Mouse (Mus musculus): ENCODE measurements around the gene Myh7b. TPM values are rescaled to one million over a fixed set of nuclear protein-coding genes. Genes with fewer than 3 reads are reported as not detected.
A peak's percentile ranks its signal among the peaks of the same experiment; 100 is the strongest.

Myh7b gene
- polyA plus RNA-seq, 1 experiment from 2014 or later = 2.7 TPM

DNA sequence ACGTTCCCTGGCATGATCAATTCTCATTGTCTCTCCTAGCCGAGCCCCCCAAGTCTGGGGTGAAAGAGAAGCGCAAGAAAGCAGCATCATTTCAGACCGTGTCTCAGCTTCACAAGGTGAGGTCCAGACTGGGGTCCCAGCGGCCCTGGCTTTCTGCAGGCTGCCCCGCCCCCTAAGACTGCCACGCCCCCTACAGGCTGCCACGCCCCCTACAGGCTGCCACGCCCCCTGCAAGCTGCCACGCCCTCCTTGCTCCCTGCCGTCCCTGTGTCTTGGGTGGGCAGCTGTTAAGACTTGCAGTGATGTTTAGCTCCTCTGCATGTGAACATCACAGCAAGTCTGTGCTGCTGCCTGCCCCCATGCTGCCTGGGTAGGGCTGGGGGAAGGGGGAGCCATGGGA, 11.6 kb downstream of the Myh7b start:
- no peaks in the 10 kb centered on the region; the same call in 1 of the 2 replicates for H3K4me1 ChIP-seq (replicated peaks; ENCODE audit: control insufficient read depth, insufficient read depth, low read length)
- WGBS = 22% methylated on average over 11 of the region's 11 CpGs
- ATAC-seq = no peak
- no peaks in the 10 kb centered on the region for H3K27me3 ChIP-seq (replicated peaks; ENCODE audit: control insufficient read depth, insufficient read depth, low read length)
- H3K9me3 ChIP-seq (ENCODE audit: control insufficient read depth) = no peaks in the 10 kb centered on the region
- H3K9ac ChIP-seq (ENCODE audit: low read depth, low read length) = no peak overlapping the region
- H3K27ac ChIP-seq (ENCODE audit: low read depth, low read length) = no peak overlapping the region
- H3K4me2 ChIP-seq (replicated peaks; ENCODE audit: low read depth) = no peak overlapping the region
- 0 out of 2 replicates have a peak, but pooled peaks have one; percentile 24 for TF ChIP-seq CTCF (IDR thresholded peaks at IDR 0.05; ENCODE audit: low read depth)
- H3K36me3 ChIP-seq (ENCODE audit: control insufficient read depth, insufficient read depth) = no peaks in the 10 kb centered on the region; the same call in 1 of the 2 replicates
- H3K4me3 ChIP-seq (ENCODE audit: low read depth, low read length) = no peak overlapping the region

- H3K27me3 ChIP-seq (replicated peaks; ENCODE audit: control insufficient read depth, insufficient read depth, low read length) = no peaks in the 10 kb centered on the region
- no peaks in the 10 kb centered on the region; the same call in 1 of the 2 replicates for H3K4me1 ChIP-seq (replicated peaks; ENCODE audit: control insufficient read depth, insufficient read depth, low read length)
- no peak for TF ChIP-seq CTCF (IDR thresholded peaks at IDR 0.05; ENCODE audit: low read depth)
- H3K4me2 ChIP-seq (replicated peaks; ENCODE audit: low read depth) = no peak overlapping the region
- no peaks in the 10 kb centered on the region; the same call in 1 of the 2 replicates for H3K36me3 ChIP-seq (ENCODE audit: control insufficient read depth, insufficient read depth)
- no peak overlapping the region for H3K4me3 ChIP-seq (ENCODE audit: low read depth, low read length)
- no peak for ATAC-seq
- H3K27ac ChIP-seq (ENCODE audit: low read depth, low read length) = no peak overlapping the region
- H3K9ac ChIP-seq (ENCODE audit: low read depth, low read length) = no peak overlapping the region
- no peaks in the 10 kb centered on the region for H3K9me3 ChIP-seq (ENCODE audit: control insufficient read depth)
- WGBS = 72% methylated on average over 6 of the region's 6 CpGs
These were observed 13.0 kb downstream of the Myh7b start for GRCm38 (mm10) chr2:155623996-155624395.

GRCm38 (mm10) chr2:155624730-155625129, 13.7 kb downstream of the Myh7b start:
- Histone ChIP-seq H3K9me3 (ENCODE audit: control insufficient read depth) (no peaks in the 10 kb centered on the region), H3K4me3 (ENCODE audit: low read depth, low read length) (no peak overlapping the region), H3K36me3 (ENCODE audit: control insufficient read depth, insufficient read depth) (no peaks in the 10 kb centered on the region; the same call in 1 of the 2 replicates), H3K9ac (ENCODE audit: low read depth, low read length) (no peak overlapping the region), H3K27me3 (replicated peaks; ENCODE audit: control insufficient read depth, insufficient read depth, low read length) (no peaks in the 10 kb centered on the region), H3K4me2 (replicated peaks; ENCODE audit: low read depth) (no peak overlapping the region), H3K27ac (ENCODE audit: low read depth, low read length) (no peak overlapping the region), H3K4me1 (replicated peaks; ENCODE audit: control insufficient read depth, insufficient read depth, low read length) (peaks cover 5% of the 10 kb centered on the region; the same call in 1 of the 2 replicates)
- TF ChIP-seq CTCF (IDR thresholded peaks at IDR 0.05; ENCODE audit: low read depth) = peak; percentile 88
- 35% methylated on average over 10 of the region's 10 CpGs for WGBS
- ATAC-seq = 0 out of 2 replicates have a peak, but pooled peaks have one; percentile 7

DNA sequence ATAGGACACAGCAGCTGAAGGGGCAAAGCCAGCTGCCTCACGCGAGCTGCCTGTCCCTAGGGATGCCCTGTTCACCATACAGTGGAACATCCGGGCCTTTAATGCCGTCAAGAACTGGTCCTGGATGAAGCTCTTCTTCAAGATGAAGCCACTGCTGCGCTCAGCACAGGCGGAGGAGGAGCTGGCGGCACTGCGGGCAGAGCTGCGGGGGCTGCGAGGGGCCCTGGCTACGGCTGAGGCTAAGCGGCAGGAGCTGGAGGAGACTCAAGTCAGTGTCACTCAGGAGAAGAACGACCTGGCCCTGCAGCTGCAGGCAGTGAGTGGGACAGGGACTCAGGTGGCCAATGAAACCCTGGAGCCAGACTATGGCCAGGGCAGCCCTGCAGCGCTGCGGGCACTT, 15.3 kb downstream of the Myh7b start:
- ATAC-seq = no peak
- 0 out of 2 replicates have a peak, but pooled peaks cover 7% of the 10 kb centered on the region for H3K27me3 ChIP-seq (replicated peaks; ENCODE audit: control insufficient read depth, insufficient read depth, low read length)
- H3K4me2 ChIP-seq (replicated peaks; ENCODE audit: low read depth) = no peak overlapping the region
- H3K27ac ChIP-seq (ENCODE audit: low read depth, low read length) = no peak overlapping the region
- H3K36me3 ChIP-seq (ENCODE audit: control insufficient read depth, insufficient read depth) = peaks cover 13% of the 10 kb centered on the region; the same call in 1 of the 2 replicates
- H3K9me3 ChIP-seq (ENCODE audit: control insufficient read depth) = no peaks in the 10 kb centered on the region
- H3K4me1 ChIP-seq (replicated peaks; ENCODE audit: control insufficient read depth, insufficient read depth, low read length) = 0 out of 2 replicates have a peak, but pooled peaks cover 5% of the 10 kb centered on the region
- 59% methylated on average over 15 of the region's 15 CpGs for whole genome bisulfite sequencing
- H3K4me3 ChIP-seq (ENCODE audit: low read depth, low read length) = no peak overlapping the region
- no peak for TF ChIP-seq CTCF (IDR thresholded peaks at IDR 0.05; ENCODE audit: low read depth)
- no peak overlapping the region for H3K9ac ChIP-seq (ENCODE audit: low read depth, low read length)

GRCm38 (mm10) chr2:155627030-155627738, 16.2 kb downstream of the Myh7b start:
- no peaks in the 10 kb centered on the region for H3K9me3 ChIP-seq (ENCODE audit: control insufficient read depth)
- 0 out of 2 replicates have a peak, but pooled peaks cover 5% of the 10 kb centered on the region for H3K4me1 ChIP-seq (replicated peaks; ENCODE audit: control insufficient read depth, insufficient read depth, low read length)
- no peak overlapping the region for H3K4me2 ChIP-seq (replicated peaks; ENCODE audit: low read depth)
- no peak overlapping the region for H3K9ac ChIP-seq (ENCODE audit: low read depth, low read length)
- TF ChIP-seq CTCF (IDR thresholded peaks at IDR 0.05; ENCODE audit: low read depth) = peak; percentile 95
- peaks cover 22% of the 10 kb centered on the region; the same call in 1 of the 2 replicates for H3K36me3 ChIP-seq (ENCODE audit: control insufficient read depth, insufficient read depth)
- WGBS = 51% methylated on average over 21 of the region's 21 CpGs
- no peak overlapping the region for H3K27ac ChIP-seq (ENCODE audit: low read depth, low read length)
- H3K27me3 ChIP-seq (replicated peaks; ENCODE audit: control insufficient read depth, insufficient read depth, low read length) = 0 out of 2 replicates have a peak, but pooled peaks cover 7% of the 10 kb centered on the region
- ATAC-seq = peak; percentile 35; the same call in 1 of the 2 replicates
- H3K4me3 ChIP-seq (ENCODE audit: low read depth, low read length) = no peak overlapping the region

- ATAC-seq = no peak
- no peak overlapping the region for H3K4me2 ChIP-seq (replicated peaks; ENCODE audit: low read depth)
- H3K27ac ChIP-seq (ENCODE audit: low read depth, low read length) = no peak overlapping the region
- H3K9ac ChIP-seq (ENCODE audit: low read depth, low read length) = no peak overlapping the region
- WGBS = 93% methylated on average over 9 of the region's 9 CpGs
- 0 out of 2 replicates have a peak, but pooled peaks cover 7% of the 10 kb centered on the region for H3K27me3 ChIP-seq (replicated peaks; ENCODE audit: control insufficient read depth, insufficient read depth, low read length)
- 0 out of 2 replicates have a peak, but pooled peaks cover 5% of the 10 kb centered on the region for H3K4me1 ChIP-seq (replicated peaks; ENCODE audit: control insufficient read depth, insufficient read depth, low read length)
- TF ChIP-seq CTCF (IDR thresholded peaks at IDR 0.05; ENCODE audit: low read depth) = no peak; the same call in 1 of the 2 replicates
- H3K36me3 ChIP-seq (ENCODE audit: control insufficient read depth, insufficient read depth) = peaks cover 31% of the 10 kb centered on the region
- no peaks in the 10 kb centered on the region for H3K9me3 ChIP-seq (ENCODE audit: control insufficient read depth)
- no peak overlapping the region for H3K4me3 ChIP-seq (ENCODE audit: low read depth, low read length)
These were observed 17.1 kb downstream of the Myh7b start for GRCm38 (mm10) chr2:155628112-155628511.

Measured in intestine, postnatal 0 days (tissue).